Mouse (Mus musculus): ENCODE measurements at regions not wholly inside any gene's neighbourhood (a gene's known extent, or its start where the extent isn't known, plus 50 kb on each side); places are given as distances from the start of the nearest gene placed in this dataset.

DNA sequence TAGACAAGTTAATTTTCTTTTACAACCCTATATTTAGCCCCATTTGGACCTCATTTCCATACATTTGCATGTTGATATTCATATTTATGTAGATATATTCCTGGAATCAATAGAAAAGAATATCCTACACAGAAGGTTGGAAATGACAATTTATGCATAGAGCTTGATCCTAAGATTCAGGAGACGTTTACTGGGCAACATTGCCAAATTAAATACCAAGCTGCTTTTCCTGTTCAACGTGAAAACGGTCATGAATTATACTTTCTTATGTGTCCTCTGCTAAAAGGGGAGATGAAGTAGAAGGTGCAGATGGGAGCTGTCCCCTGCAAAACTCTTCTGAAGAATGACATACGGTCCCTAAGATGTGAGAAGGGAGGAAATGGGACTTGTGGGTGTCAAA, 2888.9 kb upstream of the Lrrc6 start:
- peak; percentile 53 for DNase-seq (ENCODE audit: low read depth, low spot score)

DNA sequence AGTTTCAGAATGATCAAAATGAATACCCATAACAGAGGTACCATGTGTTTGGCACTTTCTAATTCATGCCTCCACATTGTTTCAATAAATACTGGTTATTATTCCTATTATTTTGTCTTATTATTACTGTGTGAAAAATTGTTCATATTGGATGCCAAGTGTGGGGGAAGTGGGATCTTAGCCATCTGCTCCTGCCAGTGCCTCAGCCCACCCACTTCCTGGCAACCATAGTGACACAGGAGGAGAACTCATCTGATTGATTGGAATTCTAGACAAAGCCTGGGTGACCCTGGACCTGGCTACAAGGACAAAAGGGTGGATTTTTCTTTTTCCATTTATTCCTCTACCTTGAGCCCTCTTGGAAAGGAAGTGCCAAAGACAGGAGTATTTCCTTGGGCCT, 2886.8 kb upstream of the Lrrc6 start:
- DNase-seq (ENCODE audit: low read depth, low spot score) = peak; percentile 58

DNA sequence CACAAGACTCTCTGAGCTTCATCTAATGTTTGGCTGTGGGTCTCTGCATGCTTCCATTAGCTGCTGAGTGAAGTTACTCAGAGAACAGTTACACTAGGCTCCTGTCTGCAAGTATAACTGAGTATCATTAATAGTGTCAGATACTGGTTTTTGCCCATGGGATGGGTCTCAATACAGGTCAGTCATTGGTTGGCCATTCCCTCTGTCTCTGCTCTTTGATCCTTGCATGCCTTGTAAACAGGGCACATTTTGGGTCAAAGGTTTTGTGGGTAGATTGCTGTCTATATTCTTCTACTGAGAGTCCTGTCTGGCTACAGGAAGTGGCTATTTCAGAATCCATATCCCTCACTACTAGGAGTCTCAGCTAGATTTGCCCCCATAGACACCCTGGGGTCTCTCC, 2864.7 kb upstream of the Lrrc6 start:
- DNase-seq (ENCODE audit: low read depth, low spot score) = no peak

DNA sequence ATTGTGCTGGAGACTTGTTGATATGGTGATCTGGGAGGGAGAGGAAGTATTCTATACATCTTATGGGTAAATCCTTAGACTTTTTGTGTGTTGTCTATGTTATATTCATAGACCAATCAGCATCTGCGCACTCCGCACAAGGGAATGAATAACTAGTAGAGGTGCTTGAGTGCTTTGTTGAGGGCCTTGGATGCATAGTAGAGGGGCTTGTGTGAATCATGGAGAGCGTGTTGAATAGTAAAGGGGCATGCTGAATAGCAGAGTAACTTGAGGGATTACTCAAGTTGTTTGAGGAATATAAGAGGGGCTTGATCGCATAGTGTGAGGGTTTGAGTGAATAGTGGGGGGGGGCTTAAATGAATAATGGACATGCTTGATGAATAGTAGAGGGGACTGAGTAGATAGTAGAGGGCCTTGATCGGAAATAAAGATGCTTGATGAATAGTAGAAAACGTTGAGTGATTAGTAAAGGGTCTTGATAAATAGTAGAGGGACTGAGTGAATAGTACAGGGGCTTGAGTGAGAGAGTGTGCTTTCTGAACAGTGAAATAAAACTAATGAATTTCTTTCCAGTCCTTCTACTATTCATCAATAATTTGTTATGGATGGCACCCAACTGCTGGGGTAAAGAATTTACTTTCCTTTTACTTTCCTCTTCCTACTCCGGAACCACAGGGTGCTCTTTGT, 2849.5 kb upstream of the Lrrc6 start:
- DNase-seq (ENCODE audit: low read depth, low spot score) = no peak

DNA sequence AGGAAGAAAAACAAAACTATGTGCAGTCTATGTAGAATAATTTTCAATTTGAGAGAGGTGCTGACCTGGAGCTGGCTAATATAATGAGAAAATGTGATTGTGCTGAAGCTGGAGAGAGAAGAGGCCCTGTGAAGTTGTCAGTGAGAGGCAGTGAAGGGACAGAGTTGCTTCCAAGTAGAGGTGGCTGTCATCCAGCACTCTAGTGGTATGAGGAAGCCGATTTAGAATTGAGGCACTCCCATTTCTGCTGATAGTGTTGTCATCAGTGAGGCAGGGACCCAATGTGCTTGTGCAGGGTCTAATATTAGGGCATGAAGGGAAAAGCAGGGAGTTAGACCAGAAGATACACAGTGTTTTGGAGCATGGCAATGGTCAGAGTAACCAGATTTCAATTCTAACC, 2845.4 kb upstream of the Lrrc6 start:
- DNase-seq (ENCODE audit: low read depth, low spot score) = peak; percentile 5

DNA sequence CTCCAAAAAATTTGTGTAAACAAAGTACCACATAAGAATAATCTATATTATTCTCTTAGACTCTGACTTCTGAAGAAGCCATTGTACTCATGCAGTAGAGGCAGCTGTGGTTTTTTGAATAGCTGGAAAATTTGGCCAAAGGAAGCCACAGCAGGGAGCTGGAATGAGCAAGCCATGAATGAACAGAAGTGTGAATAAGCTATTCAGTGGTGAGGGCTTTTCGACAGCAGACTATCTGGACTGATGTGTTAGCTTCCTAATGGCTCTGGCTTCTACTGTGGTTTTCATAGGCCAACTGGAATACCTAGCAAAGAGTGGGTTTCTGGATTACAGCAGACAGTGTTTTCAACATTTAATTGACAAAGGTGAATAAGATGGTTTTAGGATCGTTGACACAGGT, 2842.0 kb upstream of the Lrrc6 start:
- no peak for DNase-seq (ENCODE audit: low read depth, low spot score)

DNA sequence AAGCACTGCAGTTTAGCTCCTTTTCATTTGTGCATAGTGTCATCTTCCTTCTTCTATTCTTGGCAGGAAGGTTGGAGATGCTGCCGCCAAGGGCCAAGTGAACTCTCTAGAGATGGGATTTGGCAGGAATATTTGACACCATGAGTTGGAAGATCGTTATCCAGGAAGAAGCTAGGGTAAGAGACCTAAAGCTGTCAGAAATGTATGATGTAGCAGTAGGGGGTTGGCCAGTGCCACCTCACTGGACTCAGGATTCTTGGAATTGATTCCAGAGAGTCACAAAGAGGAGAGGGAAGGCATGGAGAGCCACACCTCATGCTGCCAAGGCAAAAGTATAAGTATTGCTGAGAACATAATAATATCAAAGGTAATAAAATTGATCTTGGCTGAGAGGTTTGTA, 2835.8 kb upstream of the Lrrc6 start:
- peak; percentile 26 for DNase-seq (ENCODE audit: low read depth, low spot score)

DNA sequence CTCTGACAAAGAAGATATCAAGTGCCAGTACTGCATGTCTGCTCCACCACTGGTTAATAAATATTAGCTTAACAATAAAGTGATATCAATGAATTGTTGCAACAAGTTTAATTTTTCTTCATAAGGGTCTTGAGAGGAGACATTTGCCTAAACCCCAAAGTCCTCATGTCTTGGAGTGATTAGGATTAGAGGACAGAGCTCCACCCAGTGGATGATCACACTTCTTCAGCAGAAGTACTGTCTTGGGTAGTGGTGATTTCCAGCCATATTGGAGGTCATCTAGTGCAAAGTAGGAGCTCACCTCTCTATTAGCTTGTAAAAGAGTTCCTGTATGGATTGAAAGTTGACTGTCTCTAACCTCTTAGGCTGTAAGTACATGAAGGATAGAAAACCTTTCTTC, 2825.8 kb upstream of the Lrrc6 start:
- peak; percentile 25 for DNase-seq (ENCODE audit: low read depth, low spot score)

DNA sequence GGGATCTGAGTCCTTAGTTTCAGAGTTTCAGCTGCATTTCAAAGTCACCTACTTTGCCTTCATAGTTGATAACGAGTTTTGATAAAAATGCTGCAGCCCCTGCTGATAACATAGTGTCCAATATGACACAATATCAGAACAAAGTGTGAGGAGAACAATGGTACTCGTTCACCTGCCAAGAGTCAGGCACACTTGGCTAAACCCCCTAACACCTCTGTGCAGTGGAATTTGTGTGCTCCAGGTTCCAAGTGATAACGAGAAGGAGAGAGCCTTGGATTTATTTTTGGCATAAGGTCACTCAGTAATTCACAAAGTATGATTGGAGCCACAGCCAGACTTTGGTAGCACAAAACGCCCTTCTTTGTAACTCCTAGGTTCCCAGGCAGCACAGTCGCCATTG, 2802.4 kb upstream of the Lrrc6 start:
- no peak for DNase-seq (ENCODE audit: low read depth, low spot score)

DNA sequence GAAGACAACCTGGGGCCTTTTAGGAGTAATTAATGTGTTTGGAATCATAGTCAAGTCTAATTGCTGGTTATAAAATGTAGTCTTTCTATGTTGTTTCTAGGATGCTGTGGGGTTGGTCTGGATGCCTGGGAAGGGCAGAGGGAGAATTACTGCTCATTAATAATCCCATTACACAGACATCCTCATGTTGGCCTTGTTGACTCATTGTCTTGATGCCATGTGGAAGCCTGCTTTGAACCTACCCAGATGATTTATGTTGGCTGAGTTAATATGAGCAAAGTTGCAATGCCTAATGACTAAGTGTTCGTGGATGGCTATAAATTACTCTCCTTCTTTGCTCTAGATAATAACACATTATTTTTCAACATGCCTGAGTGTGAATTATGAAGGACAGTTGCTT, 2790.6 kb upstream of the Lrrc6 start:
- DNase-seq (ENCODE audit: low read depth, low spot score) = no peak

DNA sequence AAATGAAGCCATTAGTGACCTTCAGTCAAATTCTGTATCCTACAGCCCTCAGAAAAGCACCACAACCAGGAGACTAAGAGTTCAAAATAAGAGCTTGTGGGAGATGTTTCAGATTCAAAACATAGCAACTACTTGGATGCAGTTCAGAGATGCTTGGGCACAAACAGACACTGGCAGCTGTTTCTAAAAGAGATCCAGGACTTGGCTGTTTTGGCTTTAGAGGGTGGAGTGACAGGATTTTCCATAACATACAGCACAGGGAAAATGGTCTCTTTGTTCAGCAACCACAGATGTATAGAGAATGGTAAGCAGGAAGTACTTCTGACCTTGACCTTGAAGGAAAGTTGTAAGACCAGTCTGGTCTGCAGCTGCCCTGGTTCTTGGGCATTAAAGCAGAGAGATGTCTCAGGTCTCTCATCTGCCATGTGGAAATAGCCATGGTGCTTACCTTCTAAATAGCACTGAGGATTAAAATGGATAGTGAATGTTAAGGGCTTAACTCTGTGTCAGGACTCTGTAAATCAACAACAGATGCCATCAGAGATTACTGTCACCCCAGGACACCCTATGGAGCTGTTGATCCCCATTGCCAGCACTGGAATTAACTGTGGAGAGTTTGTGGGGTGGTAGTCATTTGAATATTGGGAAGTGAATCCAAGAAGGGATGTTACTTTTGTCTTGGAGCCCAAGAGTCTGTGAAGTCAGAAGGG, 2775.0 kb upstream of the Lrrc6 start:
- DNase-seq (ENCODE audit: low read depth, low spot score) = peak; percentile 62

DNA sequence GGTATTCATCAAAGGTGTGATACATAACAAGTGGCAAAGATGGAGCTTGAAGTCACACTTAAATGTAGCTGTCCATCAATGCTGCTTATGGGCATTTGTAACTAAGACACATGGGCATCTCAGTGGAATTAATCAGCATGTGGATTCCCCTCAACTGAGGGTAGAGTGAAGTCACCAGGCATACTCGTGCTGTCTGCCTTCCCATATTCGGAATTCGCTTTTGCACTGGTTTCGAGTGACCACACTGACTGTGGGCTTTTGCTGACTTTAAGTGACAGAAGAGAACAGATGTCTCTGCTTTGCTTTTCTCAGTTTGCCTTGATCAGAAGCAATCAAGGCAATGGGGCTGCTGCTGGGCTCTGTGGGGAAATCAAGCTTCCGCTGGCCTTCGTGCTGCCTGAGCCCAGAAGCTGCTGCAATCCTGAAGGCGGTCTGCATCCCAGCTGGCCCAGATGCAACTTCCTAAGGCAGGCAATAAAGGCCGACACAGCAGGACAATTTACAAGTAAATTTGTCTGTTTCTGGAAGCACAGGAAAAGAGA, 2773.6 kb upstream of the Lrrc6 start:
- peak; percentile 67 for DNase-seq (ENCODE audit: low read depth, low spot score)

DNA sequence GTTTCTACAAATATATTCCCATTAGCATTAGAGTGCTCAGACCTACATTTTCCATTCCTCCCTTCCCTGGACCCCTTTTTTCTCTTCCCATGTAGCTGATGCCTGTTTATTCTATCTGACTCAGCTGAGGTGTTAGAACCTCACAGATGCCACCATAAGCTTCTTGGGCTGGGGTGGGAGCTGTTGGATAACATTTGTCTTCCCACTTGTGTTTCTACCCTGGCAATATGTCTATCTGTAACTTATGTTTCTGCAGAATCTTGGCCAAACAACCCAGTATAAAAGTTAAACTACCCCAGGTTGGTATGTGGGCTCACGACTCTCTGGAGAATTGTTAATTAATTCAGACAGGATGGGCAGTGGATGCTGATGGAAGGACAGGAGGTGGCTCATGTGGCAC, 2772.8 kb upstream of the Lrrc6 start:
- peak; percentile 71 for DNase-seq (ENCODE audit: low read depth, low spot score)

DNA sequence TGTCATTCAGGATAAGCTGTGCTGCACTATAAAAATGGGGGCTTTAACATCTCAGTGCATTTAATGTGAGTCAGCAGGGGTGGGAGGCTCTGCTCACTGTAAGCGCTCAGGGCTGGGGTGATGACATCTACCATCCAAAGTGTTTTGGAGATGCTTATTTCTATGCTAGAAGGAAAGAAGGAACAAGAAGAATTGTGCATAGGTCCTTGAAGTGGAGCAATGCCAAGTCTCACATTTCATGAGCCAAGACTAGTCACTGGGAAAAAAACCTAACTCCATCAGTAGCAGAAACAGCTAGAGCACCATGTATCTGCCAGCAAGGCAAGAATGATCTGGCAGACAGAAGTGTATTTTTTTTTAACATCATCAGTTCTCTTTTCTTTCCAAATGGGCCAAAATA, 2761.2 kb upstream of the Lrrc6 start:
- DNase-seq (ENCODE audit: low read depth, low spot score) = peak; percentile 86

DNA sequence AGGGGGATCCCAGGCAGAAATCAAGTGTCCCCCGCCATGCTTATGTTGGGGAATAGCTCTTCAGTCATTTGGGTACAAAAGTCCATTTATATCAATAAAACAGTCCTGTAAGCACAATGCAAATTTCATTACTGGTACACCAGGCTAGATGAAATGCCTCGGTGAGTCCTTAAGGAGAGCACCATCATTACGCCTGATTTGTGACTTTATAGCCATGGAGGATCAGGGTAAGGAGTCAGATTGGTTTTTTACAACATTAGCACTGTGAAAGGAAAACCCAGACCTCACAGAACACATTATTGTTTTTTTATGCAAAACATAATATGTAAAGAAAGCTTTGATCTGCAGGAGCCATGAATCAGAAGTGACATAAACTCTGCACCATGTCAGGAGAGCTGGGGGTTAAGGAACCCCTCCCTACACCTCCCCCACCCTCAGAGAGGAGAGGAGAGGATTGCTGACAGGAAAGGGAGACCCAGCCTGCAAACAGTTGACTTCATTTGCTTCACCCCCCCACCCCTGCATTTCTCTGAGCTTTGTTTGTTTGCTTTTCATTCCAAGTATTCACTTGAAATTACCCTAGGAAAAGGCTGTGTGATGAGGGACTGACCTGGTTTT, 2756.6 kb upstream of the Lrrc6 start:
- DNase-seq (ENCODE audit: low read depth, low spot score) = no peak

DNA sequence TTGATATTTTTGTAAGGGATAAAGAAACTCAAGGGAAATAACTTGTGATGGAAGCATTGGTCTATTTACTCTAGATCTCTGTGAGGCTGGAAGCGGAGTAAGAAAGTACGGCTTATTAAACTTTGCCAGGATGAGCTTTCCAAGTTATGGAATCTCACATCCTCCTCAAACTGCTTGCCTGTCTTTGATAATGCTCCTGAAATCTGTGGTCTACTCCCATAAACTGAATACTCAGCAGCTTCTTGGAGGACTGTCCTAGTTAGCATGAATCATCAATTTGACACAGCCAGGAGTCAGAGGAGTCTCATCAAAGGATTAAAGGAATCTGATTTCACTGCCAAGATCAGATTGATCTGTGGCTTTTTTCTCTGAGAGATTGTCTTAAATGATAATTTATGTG, 2753.0 kb upstream of the Lrrc6 start:
- peak; percentile 63 for DNase-seq (ENCODE audit: low read depth, low spot score)

DNA sequence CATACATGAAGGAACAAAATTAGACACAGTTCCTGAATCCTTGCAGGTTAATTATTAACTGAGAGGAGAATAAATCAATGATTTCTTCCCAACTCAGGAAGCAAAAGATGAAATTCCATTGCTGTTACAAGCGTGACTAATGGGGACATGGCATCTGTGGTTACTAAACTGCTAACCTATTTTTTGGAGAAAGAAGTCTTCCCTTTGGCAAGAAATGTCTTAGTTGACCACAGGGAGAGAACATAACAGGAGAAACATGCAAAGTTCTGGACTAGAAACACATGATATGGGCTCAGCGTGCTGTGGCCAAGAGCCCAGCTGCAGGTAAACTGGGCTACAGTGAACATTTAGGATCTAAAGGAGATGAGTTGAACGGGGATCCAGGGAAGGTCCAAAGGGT, 2751.4 kb upstream of the Lrrc6 start:
- no peak for DNase-seq (ENCODE audit: low read depth, low spot score)

DNA sequence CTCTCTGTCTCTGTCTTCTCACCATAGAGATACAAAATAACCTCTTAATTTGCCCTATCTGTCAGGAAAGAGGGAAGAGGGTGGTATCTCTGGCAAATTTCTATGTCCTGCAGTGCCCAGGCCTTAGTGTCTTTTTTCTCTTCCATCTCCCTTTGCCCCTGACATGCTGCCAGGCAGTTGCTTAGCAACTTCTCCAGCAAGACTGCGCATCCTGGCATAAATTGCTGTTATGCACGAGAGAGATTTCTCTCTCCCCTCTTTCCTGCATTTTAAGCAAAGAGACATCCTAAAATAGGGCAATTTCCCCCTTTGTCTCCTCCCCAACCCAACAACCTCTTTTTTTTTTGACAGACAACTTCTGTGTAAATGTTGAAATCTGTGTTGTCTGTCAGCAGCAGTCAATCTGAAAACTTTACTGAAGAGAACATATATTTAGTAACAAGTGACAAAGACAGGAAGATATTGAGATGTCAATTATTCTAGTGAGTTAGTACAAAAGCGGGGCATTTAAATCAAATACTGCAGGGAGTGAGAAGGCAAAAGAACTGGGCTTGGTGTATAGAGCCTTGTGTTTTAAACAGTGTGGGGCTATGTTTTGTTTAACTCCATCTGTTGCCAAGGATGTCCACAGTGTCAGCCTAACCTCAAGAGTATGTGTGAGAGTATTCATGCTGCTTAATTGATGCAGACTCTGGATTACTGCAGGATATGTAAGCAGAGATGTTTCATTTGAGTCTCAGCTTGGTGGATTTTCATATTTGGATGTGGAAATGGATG, 2745.7 kb upstream of the Lrrc6 start:
- peak; percentile 84 for DNase-seq (ENCODE audit: low read depth, low spot score)

DNA sequence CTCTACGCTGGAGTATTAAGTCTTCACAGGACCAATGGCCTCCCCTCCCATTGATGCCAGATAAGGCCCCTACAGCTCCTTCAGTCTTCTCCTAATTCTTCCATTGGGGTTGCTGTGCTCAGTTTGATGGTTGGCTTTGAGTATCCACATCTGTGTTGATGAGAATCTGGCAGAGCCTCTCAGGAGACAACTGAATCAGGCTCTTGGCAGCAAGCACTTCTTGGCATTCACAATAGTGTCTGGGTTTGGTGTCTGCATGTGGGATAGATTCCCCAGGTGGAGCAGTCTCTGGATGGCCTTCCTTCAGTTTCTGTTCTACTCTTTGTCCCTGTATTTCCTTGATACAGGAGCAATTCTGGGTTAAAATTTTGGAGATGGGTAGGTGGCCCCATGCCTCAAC, 2734.6 kb upstream of the Lrrc6 start:
- peak; percentile 67 for DNase-seq (ENCODE audit: low read depth, low spot score)

DNA sequence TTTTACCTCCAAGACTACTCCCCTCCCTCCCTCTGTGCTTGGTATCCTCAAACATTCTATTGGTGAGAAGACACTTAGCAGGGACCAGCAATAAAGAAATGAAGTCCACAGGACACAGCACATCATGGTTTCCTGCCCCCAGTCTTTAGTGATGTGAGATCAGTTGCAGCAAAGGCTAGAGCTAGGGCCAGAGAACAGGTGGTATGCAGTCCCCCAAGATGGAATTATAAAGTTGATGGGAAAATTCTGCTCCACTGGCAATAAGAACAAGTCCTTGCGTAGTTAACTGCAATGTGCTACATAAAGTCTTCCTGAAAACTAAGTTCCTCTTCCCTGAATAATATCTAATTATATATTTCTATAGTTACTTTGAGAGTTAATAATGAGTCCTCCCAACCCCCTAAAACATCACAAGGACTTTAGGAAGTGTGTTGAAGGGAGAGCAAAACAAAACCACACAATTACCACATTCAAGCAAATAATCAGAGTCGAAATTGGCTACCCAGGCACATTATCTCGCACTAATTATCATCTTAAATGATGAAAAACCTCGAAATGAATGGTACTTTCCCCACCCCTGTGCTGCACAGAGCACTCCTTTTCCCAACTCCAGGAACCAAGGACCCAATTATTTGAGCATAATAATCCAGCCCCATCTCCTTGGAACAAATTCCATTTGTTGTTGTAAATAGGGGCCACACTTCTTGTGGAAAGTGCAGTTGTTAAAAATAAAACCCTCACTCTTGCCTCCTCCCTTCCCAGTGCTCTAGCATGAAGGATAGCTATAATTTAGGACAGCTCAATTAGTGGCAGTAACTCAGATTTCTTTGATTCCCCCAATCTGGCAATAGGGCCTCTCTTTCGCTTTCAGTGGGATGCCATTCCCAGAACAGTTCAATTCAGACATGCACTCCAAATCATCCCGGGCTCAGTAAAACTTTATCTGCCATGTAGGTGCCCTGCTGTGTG, 2724.2 kb upstream of the Lrrc6 start:
- DNase-seq (ENCODE audit: low read depth, low spot score) = peak; percentile 24

DNA sequence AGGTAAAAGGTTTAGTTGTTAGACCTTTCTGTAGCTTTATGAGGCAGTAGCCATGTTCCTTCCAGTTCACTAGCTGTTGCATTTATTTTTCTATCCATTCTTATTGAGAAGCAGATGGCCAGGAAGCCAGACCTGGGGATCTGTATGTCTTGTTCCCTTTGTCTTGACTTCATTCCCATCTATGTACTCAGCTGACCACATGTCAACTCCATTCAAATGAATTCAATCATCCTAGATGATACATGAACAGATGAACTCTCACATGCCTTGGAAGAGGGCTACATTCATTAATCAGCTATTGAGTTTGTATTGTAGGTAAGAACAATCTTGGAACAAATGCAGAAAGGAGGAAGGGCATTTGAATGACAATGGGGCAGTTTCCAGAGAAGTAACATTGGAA, 2722.7 kb upstream of the Lrrc6 start:
- DNase-seq (ENCODE audit: low read depth, low spot score) = no peak
